Mouse (Mus musculus) R1 (cell line): Measurements from ENCODE around the gene Olfr1496.
A peak's percentile ranks its signal among the peaks of the same experiment; 100 is the strongest.

Experiments
- DNase-seq: peaks from one replicate; pipeline ENCODE4 v3.0.0-alpha.2; 2018; ENCODE audit warnings: low read depth, low spot score

Gene Olfr1496

DNA sequence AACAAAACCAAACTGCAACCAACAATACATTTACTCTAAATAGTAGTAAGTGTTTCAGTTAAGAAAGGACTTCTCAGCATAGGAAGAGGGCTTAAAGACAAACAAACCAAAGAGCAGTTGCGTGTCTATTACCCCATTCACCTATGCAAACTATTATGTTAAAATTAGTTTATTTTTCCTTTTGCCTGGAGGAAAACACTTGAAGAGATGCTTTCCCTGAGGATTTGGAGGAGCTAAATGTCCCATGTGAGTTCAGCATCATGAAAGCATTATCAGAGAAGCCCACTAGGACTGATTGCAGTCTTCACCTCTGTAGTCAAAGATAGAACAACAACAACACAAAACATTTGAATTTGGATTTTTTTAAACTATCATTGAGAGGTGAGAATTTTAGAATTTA lies at the start of gene Olfr1496:
Olfr1496 (plus strand) TSS at position 301 of the 400 bp plus-strand sequence.
- DNase-seq, result no peak

DNA sequence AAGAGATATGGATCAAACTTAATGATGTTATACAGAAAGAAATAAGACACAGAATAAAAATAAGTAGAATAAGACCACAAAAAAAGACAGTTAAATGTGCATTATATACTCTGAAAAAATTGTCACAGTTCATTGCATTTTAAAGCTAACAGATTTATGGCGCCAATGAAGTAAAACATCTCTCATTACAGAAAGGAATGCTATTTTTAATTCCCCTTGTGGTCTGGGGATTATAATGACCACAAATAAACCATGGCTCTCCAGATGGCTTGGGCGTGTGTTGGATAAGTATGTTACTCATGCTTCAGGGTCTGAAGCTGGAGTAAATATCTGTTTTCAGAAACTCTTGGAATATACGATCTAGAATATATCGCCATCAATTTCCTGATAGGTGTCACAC lies 38.2 kb upstream of the Olfr1496 start, which contains the start of gene Olfr1494:
Olfr1494 (plus strand) TSS at position 301 of the 400 bp plus-strand sequence.
- no peak for DNase-seq

DNA sequence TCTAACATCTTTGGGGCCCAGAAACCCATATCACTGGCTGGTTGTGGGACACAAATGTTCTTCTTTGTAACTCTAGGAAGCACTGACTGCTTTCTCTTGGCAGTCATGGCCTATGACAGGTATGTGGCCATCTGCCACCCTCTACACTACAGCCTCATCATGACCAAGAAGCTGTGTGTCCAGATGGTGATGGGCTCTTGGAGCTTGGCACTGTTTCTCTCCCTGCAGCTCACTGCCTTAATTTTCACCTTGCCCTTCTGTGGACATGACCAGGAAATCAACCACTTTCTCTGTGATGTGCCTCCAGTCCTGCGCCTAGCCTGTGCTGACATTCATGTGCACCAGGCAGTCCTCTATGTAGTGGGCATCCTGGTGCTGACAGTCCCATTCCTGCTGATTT lies 28.3 kb upstream of the Olfr1496 start:
- DNase-seq, result no peak

DNA sequence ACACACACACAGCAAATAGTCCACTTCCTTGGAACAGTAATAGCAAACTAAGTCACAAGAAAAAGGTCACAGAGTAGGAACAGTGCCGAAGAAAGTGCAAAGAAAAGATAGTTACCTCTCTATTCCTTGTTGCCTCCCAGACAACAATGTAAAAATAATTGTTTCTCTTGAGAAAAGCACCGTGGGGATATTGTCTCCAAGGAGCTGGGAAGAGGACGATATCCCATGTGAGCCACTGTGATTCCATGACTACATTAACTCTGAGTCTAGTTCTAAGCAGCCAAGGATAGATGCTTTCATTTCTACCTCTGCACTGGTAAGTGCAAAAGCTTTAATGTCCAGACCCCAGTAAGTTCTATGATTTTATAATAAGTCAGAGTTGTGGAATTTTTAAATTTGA lies 13.4 kb upstream of the Olfr1496 start, which contains the start of gene Olfr1495:
Olfr1495 (plus strand) TSS at position 301 of the 400 bp plus-strand sequence.
- DNase-seq, result no peak

DNA sequence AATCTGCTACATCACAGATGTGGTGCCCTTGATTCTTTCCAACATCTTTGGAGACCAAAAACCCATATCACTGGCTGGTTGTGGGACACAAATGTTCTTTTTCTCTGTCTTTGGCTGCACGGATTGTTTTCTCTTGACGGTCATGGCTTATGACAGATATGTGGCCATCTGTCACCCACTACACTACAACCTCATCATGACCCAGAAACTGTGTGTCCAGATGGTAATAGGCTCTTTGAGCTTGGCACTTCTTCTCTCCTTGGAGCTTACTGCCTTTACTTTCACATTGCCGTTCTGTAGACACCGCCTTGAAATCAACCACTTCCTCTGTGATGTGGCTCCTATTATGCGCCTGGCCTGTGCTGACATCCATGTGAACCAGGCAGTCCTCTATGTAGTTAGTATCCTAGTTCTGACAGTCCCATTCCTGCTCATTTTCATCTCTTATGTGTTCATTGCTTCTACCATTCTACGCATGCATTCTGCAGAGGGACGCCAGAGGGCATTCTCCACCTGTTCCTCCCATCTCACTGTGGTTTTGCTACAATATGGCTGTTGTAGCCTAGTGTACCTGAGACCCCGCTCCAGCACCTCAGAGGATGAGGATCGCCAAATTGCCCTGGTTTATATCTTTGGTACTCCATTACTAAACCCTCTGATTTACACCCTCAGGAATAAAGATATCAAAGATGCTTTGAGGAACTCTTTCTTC lies 9.0 kb upstream of the Olfr1496 start:
- peak; percentile 61 for DNase-seq

DNA sequence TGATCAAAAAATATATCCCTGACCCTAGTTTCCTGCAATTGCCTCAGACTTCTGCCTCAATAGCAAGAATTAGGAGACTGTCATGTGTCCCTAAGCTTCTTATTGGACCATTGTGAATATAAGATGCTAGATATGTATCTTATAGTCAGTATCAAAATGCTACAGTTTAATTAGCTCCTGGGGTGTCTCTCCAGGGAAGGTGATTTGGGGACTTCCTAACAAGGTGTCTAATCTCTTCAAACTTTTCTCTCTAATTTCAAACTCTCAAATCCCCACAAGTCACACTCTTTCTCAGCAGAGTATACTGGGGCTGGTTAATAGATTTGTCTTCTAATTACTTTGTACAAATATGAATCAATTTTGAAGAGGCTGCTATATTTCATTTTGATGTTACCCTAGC lies 20.4 kb downstream of the Olfr1496 start, which contains the start of gene Olfr1497:
Olfr1497 (minus strand) TSS at position 101 of the 400 bp plus-strand sequence.
- DNase-seq, result no peak

DNA sequence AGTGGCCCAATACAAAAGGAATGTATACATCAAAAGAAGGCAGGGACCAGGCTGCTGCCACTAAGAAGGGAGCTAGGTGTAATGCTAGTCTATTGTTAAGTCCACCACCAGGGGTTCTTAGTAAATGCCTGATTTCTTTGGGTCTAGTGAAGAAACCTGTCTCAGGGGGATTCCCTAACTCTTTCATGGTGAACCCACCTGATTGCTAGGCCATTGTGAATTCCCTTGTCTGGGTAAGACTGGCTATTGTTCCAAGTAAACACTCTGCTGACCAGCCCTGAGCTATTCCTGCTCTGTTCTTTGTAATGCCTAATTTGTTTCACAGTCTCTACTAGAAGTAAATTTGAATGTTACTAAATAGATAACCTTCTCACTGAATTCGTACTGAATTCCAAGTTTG lies 27.8 kb downstream of the Olfr1496 start:
- DNase-seq, result peak; percentile 84

DNA sequence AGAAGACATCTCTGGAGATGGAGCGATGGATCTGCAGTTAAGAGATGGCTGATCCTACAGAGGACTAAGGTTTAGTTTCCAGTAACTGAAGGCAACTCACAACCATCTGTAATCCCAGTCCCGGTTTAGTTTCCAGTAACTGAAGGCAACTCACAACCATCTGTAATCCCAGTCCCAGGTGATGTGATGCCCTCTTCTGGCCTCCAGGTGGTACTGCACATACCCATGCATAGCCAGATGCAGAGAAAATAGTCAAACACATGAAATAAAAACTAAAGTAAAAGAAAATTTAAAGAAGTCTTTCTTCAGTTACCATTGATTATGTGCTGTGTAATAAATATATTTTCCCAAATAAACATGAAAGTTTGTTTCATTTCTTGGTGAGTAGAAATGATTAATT lies 35.1 kb downstream of the Olfr1496 start:
- peak; percentile 47 for DNase-seq

DNA sequence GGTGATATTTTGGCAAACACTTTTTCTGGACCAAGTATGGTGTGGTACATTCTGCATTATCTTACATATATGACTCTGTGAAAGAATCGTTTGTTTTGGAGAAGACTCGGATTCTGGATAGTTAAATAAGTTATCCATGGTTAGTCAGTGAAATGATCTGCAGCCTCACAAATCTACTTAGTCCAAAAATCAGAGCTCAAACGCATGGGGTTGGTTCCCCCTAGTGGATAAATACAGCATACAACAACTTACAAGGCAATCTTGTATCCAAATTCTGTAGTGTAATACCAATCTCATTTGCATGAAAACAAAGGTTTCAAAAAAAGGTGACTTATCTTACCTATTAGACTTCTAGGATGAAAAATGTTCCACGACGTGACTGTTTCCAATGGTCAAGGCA lies 41.1 kb downstream of the Olfr1496 start:
- peak; percentile 53 for DNase-seq

DNA sequence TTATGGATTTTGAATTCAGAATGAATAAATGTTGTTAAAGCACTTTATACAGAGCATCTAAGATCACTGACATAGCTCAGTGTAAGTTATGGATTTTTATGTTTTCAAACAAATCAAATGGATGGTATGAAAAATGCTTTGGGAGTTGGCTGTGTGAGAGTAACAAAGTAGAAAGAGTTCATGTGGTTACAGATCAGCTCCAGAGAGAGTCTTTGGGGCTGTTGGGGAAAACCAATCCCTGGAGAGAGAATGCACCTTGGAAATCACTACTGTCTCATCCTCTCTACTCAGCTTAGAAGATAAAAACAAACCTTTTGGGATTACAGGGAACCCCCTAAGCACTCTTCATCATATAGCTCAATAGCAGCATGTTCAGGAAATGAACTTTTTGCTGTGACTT lies 41.7 kb downstream of the Olfr1496 start, which contains the start of gene Olfr1499:
Olfr1499 (minus strand) TSS at position 101 of the 400 bp plus-strand sequence.
- DNase-seq, result no peak

DNA sequence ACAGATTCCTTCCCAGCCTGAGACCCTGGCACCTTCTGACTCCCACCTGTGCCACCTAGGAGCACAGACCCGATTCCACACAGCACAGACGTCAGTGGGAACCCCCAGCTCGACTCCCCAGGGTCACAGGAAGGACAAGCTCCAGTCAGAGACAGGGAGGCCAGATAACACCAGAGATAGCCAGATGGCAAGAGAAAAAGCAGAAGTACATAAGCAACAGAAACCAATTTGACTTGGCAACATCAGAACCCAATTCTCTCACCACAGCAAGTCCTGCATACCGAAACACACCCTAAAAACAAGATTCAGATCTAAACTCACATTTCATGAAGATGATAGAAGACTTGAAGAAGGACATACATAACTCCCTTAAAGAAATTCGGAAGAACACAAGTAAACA lies 43.2 kb downstream of the Olfr1496 start:
- DNase-seq, result no peak

DNA sequence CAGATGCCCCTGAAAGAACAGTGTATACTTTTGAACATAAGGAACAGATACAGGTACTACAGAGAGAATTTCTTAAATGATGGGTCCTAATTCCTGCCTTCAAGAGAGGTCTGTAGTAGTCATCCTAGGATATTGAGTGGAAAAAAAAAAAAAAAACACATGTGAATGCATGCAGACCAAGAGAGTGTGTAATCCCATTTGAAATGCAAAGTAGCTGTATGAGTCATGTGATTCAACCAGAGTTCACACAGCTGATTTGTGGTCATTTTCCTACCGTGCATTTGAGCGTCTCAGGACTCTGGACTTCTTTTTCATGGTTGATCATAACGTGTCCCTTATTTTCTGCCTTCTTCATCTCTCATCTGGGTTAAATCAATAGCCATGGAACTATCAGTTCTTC lies 50.8 kb downstream of the Olfr1496 start:
- DNase-seq, result no peak

DNA sequence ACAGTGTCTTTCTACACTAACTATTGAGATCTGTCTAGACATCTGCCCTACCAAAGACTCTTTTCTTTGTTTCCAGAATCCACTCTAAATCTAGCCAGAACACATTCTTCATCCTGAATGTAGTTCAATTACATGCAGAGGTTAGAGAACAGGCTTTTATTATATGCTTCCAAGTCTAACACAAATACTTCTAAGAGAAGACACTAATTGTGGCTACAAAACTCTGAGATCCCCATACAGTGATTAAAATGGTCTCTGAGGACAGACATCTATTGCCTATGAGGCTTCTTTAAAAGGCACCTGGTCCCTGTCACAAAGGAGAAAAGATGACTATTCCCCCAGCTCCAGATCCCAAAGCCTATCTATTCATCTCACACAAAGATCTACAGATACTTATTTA lies 52.7 kb downstream of the Olfr1496 start, which contains the start of gene Olfr1500:
Olfr1500 (minus strand) TSS at position 101 of the 400 bp plus-strand sequence.
- DNase-seq, result no peak
